Mouse (Mus musculus) stomach, embryonic 14.5 days (tissue): ENCODE results near the gene Zfr. TPM values are rescaled to one million over a fixed set of nuclear protein-coding genes. Genes with fewer than 3 reads are reported as not detected.
A peak's percentile ranks its signal among the peaks of the same experiment; 100 is the strongest.
"Not testable (repeated sequence)": the region's sequence is repeated elsewhere in the genome, so short reads cannot be mapped to it uniquely, and the experiment has no call there.

ENCODE experiments used
- ATAC-seq: fragments of 200-750 bp; cut with Nextera tagmentation; 2 replicates; pipeline ENCODE4 v1.8.0; 2017; ENCODE audit warnings: low read depth, moderate TSS enrichment; ENCODE audit not compliant: insufficient number of reproducible peaks, insufficient read depth, low FRiP score
- H3K27ac ChIP-seq: fragments of 300-500 bp; sonication (generic); 2 replicates; pipeline ENCODE4 v1.5.1; 2014; ENCODE audit warnings: mild to moderate bottlenecking, low read length, moderate library complexity, mixed read lengths
- H3K27me3 ChIP-seq: fragments of 300-500 bp; sonication (generic); 2 replicates; pipeline ENCODE4 v1.6.1; 2014; ENCODE audit warnings: low read length, control low read depth, mixed read lengths; ENCODE audit not compliant: control insufficient read depth, insufficient read depth
- H3K36me3 ChIP-seq: fragments of 300-500 bp; sonication (generic); 2 replicates; pipeline ENCODE4 v1.6.1; 2014; ENCODE audit warnings: mild to moderate bottlenecking, control low read depth, low read length, moderate library complexity, mixed read lengths; ENCODE audit not compliant: control insufficient read depth, insufficient read depth
- H3K4me1 ChIP-seq: fragments of 300-500 bp; sonication (generic); 2 replicates; pipeline ENCODE4 v1.6.1; 2014; ENCODE audit warnings: low read length, control low read depth, mixed read lengths; ENCODE audit not compliant: control insufficient read depth, insufficient read depth
- H3K4me2 ChIP-seq: fragments of 300-500 bp; sonication (generic); replicated peaks from 2 replicates; pipeline ENCODE4 v1.6.1; 2014; ENCODE audit warnings: low read depth, low read length, control low read depth
- H3K4me3 ChIP-seq: fragments of 300-500 bp; sonication (generic); 2 replicates; pipeline ENCODE4 v1.5.1; 2014; ENCODE audit warnings: low read depth, low read length, control low read depth
- H3K9ac ChIP-seq: fragments of 300-500 bp; sonication (generic); replicated peaks from 2 replicates; pipeline ENCODE4 v1.6.1; 2014; ENCODE audit warnings: low read depth, mild to moderate bottlenecking, control low read depth, low read length, moderate library complexity, mixed read lengths
- H3K9me3 ChIP-seq: fragments of 300-500 bp; sonication (generic); 2 replicates; pipeline ENCODE4 v1.6.1; 2016; ENCODE audit warnings: low read depth, low read length, control low read depth; ENCODE audit not compliant: control insufficient read depth
- WGBS: fragments of 180-500 bp; shearing (Covaris S2); extraction: QIAGEN DNeasy Blood & Tissue Kit; methylation state at CpG from one replicate; pipeline ENCODE4 v1.1.7; 2014; 5-methylcytosine and 5-hydroxymethylcytosine counted together
- polyA plus RNA-seq: library from polyadenylated mRNA; unstranded; fragments of >200 nt; fragmentation: Nextera tagmentation; extraction: Ambion mirVana; gene quantifications from 2 replicates; pipeline ENCODE4 v1.2.1, GENCODE M21; 2014

The Zfr gene
- polyA plus RNA-seq, 1 experiment from 2014 or later, result 181 TPM

- no peak for ATAC-seq
- 47% methylated on average over 6 of the region's 6 CpGs for WGBS
- no peaks in the 10 kb centered on the region for H3K27me3 ChIP-seq
- H3K4me1 ChIP-seq, result peaks cover 4% of the 10 kb centered on the region; the same call in 1 of the 2 replicates
- H3K27ac ChIP-seq, result no peak overlapping the region
- no peak overlapping the region for H3K4me2 ChIP-seq
- H3K36me3 ChIP-seq, result no peaks in the 10 kb centered on the region
- H3K4me3 ChIP-seq, result no peak overlapping the region
- H3K9me3 ChIP-seq, result no peaks in the 10 kb centered on the region
- no peak overlapping the region; the same call in 1 of the 2 replicates for H3K9ac ChIP-seq
Measured at GRCm38 (mm10) chr15:12114546-12114945, 3.1 kb upstream of the Zfr start.

- WGBS, result 36% methylated on average over 6 of the region's 6 CpGs
- H3K27ac ChIP-seq, result no peak overlapping the region
- ATAC-seq, result no peak
Measured at GRCm38 (mm10) chr15:12115722-12116230, 1.9 kb upstream of the Zfr start.

GRCm38 (mm10) chr15:12118093-12118431 is 431 bp downstream of the Zfr start:
- peaks cover 4% of the 10 kb centered on the region; the same call in 1 of the 2 replicates for H3K4me1 ChIP-seq
- H3K9ac ChIP-seq, result peak overlapping the region; percentile 99
- H3K9me3 ChIP-seq, result no peaks in the 10 kb centered on the region
- WGBS, result 0% methylated on average over 33 of the region's 43 CpGs
- H3K27ac ChIP-seq, result peak overlapping the region; percentile 87
- no peak overlapping the region for H3K4me2 ChIP-seq
- no peaks in the 10 kb centered on the region for H3K27me3 ChIP-seq
- no peak; the same call in 1 of the 2 replicates for ATAC-seq
- peaks cover 3% of the 10 kb centered on the region; the same call in 1 of the 2 replicates for H3K36me3 ChIP-seq
- peak overlapping the region; percentile 96 for H3K4me3 ChIP-seq

More at GRCm38 (mm10) chr15:12115722-12116230, 1.9 kb upstream of the Zfr start:
- H3K4me3 ChIP-seq, result no peak overlapping the region
- H3K36me3 ChIP-seq, result no peaks in the 10 kb centered on the region
- H3K4me2 ChIP-seq, result no peak overlapping the region
- peaks cover 4% of the 10 kb centered on the region; the same call in 1 of the 2 replicates for H3K4me1 ChIP-seq
- no peaks in the 10 kb centered on the region for H3K9me3 ChIP-seq
- no peak overlapping the region for H3K9ac ChIP-seq
- no peaks in the 10 kb centered on the region for H3K27me3 ChIP-seq

GRCm38 (mm10) chr15:12118432-12119128 is 949 bp downstream of the Zfr start:
- peaks cover 4% of the 10 kb centered on the region; the same call in 1 of the 2 replicates for H3K4me1 ChIP-seq
- H3K9me3 ChIP-seq, result no peaks in the 10 kb centered on the region
- peak overlapping the region; percentile 96 for H3K4me3 ChIP-seq
- ATAC-seq, result peak; percentile 48
- H3K4me2 ChIP-seq, result peak overlapping the region; percentile 91
- H3K36me3 ChIP-seq, result peaks cover 3% of the 10 kb centered on the region; the same call in 1 of the 2 replicates
- under 1% methylated on average over 61 of the region's 61 CpGs for WGBS
- H3K9ac ChIP-seq, result peak overlapping the region; percentile 99
- peak overlapping the region; percentile 87 for H3K27ac ChIP-seq
- H3K27me3 ChIP-seq, result no peaks in the 10 kb centered on the region

GRCm38 (mm10) chr15:12119129-12119466 is 1.5 kb downstream of the Zfr start:
- Histone ChIP-seq H3K4me1 (peaks cover 4% of the 10 kb centered on the region; the same call in 1 of the 2 replicates), H3K27ac (peak overlapping the region; percentile 87), H3K4me3 (peak overlapping the region; percentile 96), H3K9ac (peak overlapping the region; percentile 99), H3K27me3 (no peaks in the 10 kb centered on the region), H3K4me2 (peak overlapping the region; percentile 91), H3K36me3 (peaks cover 3% of the 10 kb centered on the region; the same call in 1 of the 2 replicates), H3K9me3 (no peaks in the 10 kb centered on the region)
- WGBS, result 2% methylated on average over 7 of the region's 7 CpGs
- ATAC-seq, result no peak

- Histone ChIP-seq H3K27ac (no peak overlapping the region), H3K9me3 (no peaks in the 10 kb centered on the region), H3K4me1 (no peaks in the 10 kb centered on the region), H3K27me3 (no peaks in the 10 kb centered on the region), H3K36me3 (peaks cover 7% of the 10 kb centered on the region; the same call in 1 of the 2 replicates), H3K9ac (no peak overlapping the region), H3K4me3 (no peak overlapping the region), H3K4me2 (no peak overlapping the region)
- ATAC-seq, result no peak
- 91% methylated on average over 1 of the region's 1 CpGs for WGBS
Measured at GRCm38 (mm10) chr15:12124913-12125312, 7.3 kb downstream of the Zfr start.

GRCm38 (mm10) chr15:12130871-12131270 is 13.2 kb downstream of the Zfr start:
- not testable (repeated sequence) for ATAC-seq, H3K4me1 ChIP-seq, H3K27ac ChIP-seq

GRCm38 (mm10) chr15:12134546-12134945 is 16.9 kb downstream of the Zfr start:
- Histone ChIP-seq H3K4me1 (0 out of 2 replicates have a peak, but pooled peaks cover 4% of the 10 kb centered on the region), H3K27ac (no peak overlapping the region), H3K9ac (no peak overlapping the region), H3K4me2 (no peak overlapping the region), H3K9me3 (no peaks in the 10 kb centered on the region), H3K36me3 (peaks cover 14% of the 10 kb centered on the region), H3K4me3 (no peak overlapping the region), H3K27me3 (no peaks in the 10 kb centered on the region)
- WGBS, result 51% methylated on average over 1 of the region's 1 CpGs
- ATAC-seq, result no peak

More at GRCm38 (mm10) chr15:12130871-12131270, 13.2 kb downstream of the Zfr start:
- not testable (repeated sequence) for H3K27me3 ChIP-seq, H3K9me3 ChIP-seq, H3K4me3 ChIP-seq, H3K4me2 ChIP-seq, H3K9ac ChIP-seq, H3K36me3 ChIP-seq
- WGBS, result 91% methylated on average over 3 of the region's 3 CpGs
